Mouse (Mus musculus) stomach, embryonic 15.5 days (tissue): ENCODE measurements around the gene Ferd3l. TPM values are rescaled to one million over a fixed set of nuclear protein-coding genes. Genes with fewer than 3 reads are reported as not detected.

Experiments used
- ATAC-seq: fragments of 200-750 bp; cut with Nextera tagmentation; 2 replicates; pipeline ENCODE4 v1.8.0; 2017; ENCODE audit warnings: low read depth, moderate number of reproducible peaks, moderate TSS enrichment; ENCODE audit not compliant: insufficient read depth, low FRiP score
- H3K27ac ChIP-seq: fragments of 300-500 bp; sonication (generic); 2 replicates; pipeline ENCODE4 v1.5.1; 2015; ENCODE audit warnings: mild to moderate bottlenecking, inconsistent platforms
- H3K27me3 ChIP-seq: fragments of 300-500 bp; sonication (generic); replicated peaks from 2 replicates; pipeline ENCODE4 v1.6.1; 2015; ENCODE audit warnings: inconsistent platforms
- H3K36me3 ChIP-seq: fragments of 300-500 bp; sonication (generic); 2 replicates; pipeline ENCODE4 v1.6.1; 2015; ENCODE audit warnings: inconsistent platforms
- H3K4me1 ChIP-seq: fragments of 300-500 bp; sonication (generic); 2 replicates; pipeline ENCODE4 v1.6.1; 2015; ENCODE audit warnings: inconsistent platforms
- H3K4me2 ChIP-seq: fragments of 300-500 bp; sonication (generic); 2 replicates; pipeline ENCODE4 v1.6.1; 2015; ENCODE audit warnings: mild to moderate bottlenecking, inconsistent platforms
- H3K4me3 ChIP-seq: fragments of 300-500 bp; sonication (generic); replicated peaks from 2 replicates; pipeline ENCODE4 v1.5.1; 2015; ENCODE audit warnings: inconsistent platforms
- H3K9ac ChIP-seq: fragments of 300-500 bp; sonication (generic); 2 replicates; pipeline ENCODE4 v1.6.1; 2015; ENCODE audit warnings: inconsistent platforms
- H3K9me3 ChIP-seq: fragments of 300-500 bp; sonication (generic); 2 replicates; pipeline ENCODE4 v1.6.1; 2016; ENCODE audit warnings: inconsistent platforms
- WGBS: fragments of 180-500 bp; shearing (Covaris S2); methylation state at CpG from one replicate; pipeline ENCODE4 v1.1.7; 2015; 5-methylcytosine and 5-hydroxymethylcytosine counted together
- polyA plus RNA-seq: library from polyadenylated mRNA; unstranded; fragments of >200 nt; fragmentation: Nextera tagmentation; extraction: Ambion mirVana; gene quantifications from 2 replicates; pipeline ENCODE4 v1.2.1, GENCODE M21; 2015

Ferd3l gene
- polyA plus RNA-seq, 1 experiment from 2014 or later, result not detected

DNA sequence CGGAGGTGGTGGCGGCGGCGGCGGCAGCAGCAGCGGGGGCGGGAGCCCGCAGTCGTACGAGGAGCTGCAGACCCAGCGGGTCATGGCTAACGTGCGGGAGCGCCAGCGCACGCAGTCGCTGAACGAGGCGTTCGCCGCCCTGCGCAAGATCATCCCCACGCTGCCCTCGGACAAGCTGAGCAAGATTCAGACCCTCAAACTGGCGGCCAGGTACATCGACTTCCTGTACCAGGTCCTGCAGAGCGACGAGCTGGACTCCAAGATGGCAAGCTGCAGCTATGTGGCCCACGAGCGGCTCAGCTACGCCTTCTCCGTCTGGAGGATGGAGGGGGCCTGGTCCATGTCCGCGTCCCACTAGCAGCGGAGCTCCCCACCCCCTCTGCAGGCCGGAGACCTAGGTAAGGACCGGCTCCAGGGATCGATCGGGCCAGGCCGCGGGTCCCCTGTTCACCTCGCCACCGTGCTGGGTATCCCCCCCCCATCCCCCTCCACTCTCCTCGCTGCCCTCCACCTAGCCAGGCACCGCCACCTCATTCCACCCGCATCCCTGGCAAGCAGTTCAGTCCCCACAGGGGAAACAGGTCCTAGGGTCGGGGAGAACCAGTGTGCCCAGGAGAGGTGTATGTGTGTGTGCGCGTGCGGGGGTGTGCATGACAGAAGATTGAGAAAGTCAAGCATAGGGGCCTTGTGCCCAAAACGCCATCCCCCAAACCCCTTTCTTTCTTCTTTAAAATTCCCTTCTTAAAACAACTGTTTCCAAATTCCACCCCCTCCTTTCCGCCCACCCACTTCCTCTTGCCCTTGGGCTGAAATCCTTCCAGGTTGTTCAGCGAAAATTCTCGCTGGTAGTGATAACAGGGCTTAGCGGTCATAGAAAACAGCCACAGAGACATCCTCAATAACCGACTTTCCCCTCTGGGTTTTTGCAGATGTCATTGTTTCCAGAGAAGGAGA, 30.3 kb downstream of the Ferd3l start:
- peak overlapping the region; percentile 54 for H3K9ac ChIP-seq
- 0 out of 2 replicates have a peak, but pooled peaks have one; percentile 6 for ATAC-seq
- H3K27me3 ChIP-seq, result peaks cover 64% of the 10 kb centered on the region
- peaks cover 16% of the 10 kb centered on the region; the same call in 1 of the 2 replicates for H3K4me1 ChIP-seq
- WGBS, result 1% methylated on average over 53 of the region's 56 CpGs
- H3K36me3 ChIP-seq, result no peaks in the 10 kb centered on the region
- peak overlapping the region; percentile 62 for H3K4me3 ChIP-seq
- H3K27ac ChIP-seq, result peak overlapping the region; percentile 61
- H3K9me3 ChIP-seq, result no peaks in the 10 kb centered on the region
- peak overlapping the region; percentile 80 for H3K4me2 ChIP-seq

- no peak overlapping the region for H3K27ac ChIP-seq
- H3K4me2 ChIP-seq, result peak overlapping the region; percentile 80
- no peak for ATAC-seq
- H3K4me3 ChIP-seq, result peak overlapping the region; percentile 62
- peaks cover 65% of the 10 kb centered on the region for H3K27me3 ChIP-seq
- no peaks in the 10 kb centered on the region for H3K9me3 ChIP-seq
- no peaks in the 10 kb centered on the region for H3K36me3 ChIP-seq
- peaks cover 16% of the 10 kb centered on the region; the same call in 1 of the 2 replicates for H3K4me1 ChIP-seq
- 10% methylated on average over 6 of the region's 6 CpGs for WGBS
- H3K9ac ChIP-seq, result no peak overlapping the region
These were observed 31.0 kb downstream of the Ferd3l start for GRCm38 (mm10) chr12:33959206-33959605.

- ATAC-seq, result no peak
- Histone ChIP-seq H3K27me3 (peaks cover 66% of the 10 kb centered on the region), H3K4me3 (no peak overlapping the region; the same call in 1 of the 2 replicates), H3K4me1 (peaks cover 16% of the 10 kb centered on the region; the same call in 1 of the 2 replicates), H3K9me3 (no peaks in the 10 kb centered on the region), H3K9ac (no peak overlapping the region), H3K27ac (no peak overlapping the region), H3K36me3 (no peaks in the 10 kb centered on the region), H3K4me2 (peak overlapping the region; percentile 27; the same call in 1 of the 2 replicates)
- 27% methylated on average over 3 of the region's 3 CpGs for WGBS
These were observed 31.6 kb downstream of the Ferd3l start for GRCm38 (mm10) chr12:33959846-33960245.

DNA sequence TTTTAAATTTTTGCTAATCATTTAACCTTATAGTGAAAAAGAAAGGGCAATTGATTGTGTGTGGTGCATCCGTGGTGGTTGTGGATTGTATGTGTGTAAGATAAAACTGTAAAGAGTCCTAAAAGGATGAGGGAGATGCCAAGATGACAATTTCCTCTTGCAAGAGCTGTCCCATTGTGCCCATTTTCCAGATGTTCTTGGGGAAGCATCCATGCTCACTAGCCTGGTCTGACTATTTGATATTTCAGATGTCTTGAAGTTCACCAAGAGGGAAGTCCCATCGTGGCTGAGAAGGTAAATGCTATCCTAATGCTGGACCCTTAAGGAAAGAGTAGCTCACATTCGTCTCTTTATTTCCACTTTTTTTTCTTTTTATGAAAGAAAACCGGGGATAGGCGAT, 32.8 kb downstream of the Ferd3l start:
- Histone ChIP-seq H3K4me3 (no peak overlapping the region), H3K9ac (no peak overlapping the region), H3K9me3 (no peaks in the 10 kb centered on the region), H3K27me3 (peaks cover 71% of the 10 kb centered on the region), H3K36me3 (no peaks in the 10 kb centered on the region), H3K4me1 (peaks cover 16% of the 10 kb centered on the region; the same call in 1 of the 2 replicates), H3K4me2 (no peak overlapping the region), H3K27ac (no peak overlapping the region)
- no peak for ATAC-seq
- 37% methylated on average over 5 of the region's 5 CpGs for WGBS

- Histone ChIP-seq H3K9me3 (no peaks in the 10 kb centered on the region), H3K27ac (no peak overlapping the region), H3K27me3 (peaks cover 72% of the 10 kb centered on the region), H3K4me1 (peaks cover 19% of the 10 kb centered on the region), H3K4me2 (no peak overlapping the region), H3K36me3 (no peaks in the 10 kb centered on the region), H3K4me3 (no peak overlapping the region), H3K9ac (no peak overlapping the region)
- 32% methylated on average over 17 of the region's 17 CpGs for WGBS
- ATAC-seq, result no peak
These were observed 34.0 kb downstream of the Ferd3l start for GRCm38 (mm10) chr12:33962118-33962772.

DNA sequence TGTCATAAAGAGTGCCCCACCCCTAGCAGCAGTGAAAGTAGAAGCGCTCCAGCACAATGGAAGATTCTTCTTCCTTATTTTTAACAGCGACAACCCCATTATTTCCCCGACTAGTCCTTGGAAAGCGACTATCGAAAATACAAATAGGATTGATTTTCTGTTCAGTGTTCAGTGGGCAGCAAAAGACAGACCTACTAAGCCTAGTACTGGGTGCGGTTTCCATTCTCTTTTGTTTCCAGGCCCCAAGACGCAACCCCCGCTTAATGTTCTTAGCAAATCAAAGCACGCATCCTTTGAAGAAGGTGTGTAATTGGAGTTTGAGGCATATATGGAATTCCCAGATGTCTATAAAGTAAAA, 34.5 kb downstream of the Ferd3l start:
- no peak for ATAC-seq
- H3K9me3 ChIP-seq, result no peaks in the 10 kb centered on the region
- H3K27ac ChIP-seq, result no peak overlapping the region
- WGBS, result 38% methylated on average over 9 of the region's 9 CpGs
- H3K4me1 ChIP-seq, result peaks cover 23% of the 10 kb centered on the region
- no peak overlapping the region for H3K9ac ChIP-seq
- H3K27me3 ChIP-seq, result peaks cover 74% of the 10 kb centered on the region
- H3K4me2 ChIP-seq, result no peak overlapping the region
- H3K4me3 ChIP-seq, result no peak overlapping the region
- H3K36me3 ChIP-seq, result no peaks in the 10 kb centered on the region

DNA sequence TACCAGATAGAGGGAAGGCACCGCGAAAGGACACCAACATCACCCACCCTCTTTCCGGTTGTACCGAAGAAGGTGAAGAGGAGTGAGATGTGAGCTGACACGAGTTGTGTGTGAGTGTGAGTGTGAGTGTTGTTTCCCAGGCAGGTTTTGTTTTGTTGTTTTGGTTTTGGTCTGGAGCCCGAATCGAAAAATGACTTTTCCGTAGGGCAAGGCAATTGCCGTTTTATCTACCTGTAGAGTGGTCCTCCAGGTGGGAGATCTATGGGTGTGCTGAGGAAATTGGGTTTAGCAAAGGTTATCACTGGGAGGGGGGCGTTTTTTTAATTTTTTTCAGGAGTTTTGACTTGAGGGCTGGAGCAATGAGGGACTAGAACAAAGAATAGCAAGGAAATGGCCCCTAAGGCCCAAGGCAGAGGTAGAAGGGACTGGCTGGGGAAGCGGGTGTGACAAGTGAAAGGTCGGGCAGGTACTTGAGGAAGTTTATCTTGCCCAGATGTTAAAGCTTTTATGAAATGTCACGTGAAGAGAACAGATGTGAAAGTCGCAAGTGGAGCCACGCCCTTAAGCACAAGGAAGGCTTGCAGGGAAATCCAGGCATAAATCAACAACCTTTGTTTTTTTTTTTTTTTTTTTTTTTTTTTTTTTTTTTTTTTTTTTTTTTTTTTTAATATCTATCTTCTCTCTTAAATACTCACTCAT, 35.6 kb downstream of the Ferd3l start:
- Histone ChIP-seq H3K9ac (no peak overlapping the region), H3K4me3 (no peak overlapping the region), H3K27me3 (peaks cover 74% of the 10 kb centered on the region), H3K9me3 (no peaks in the 10 kb centered on the region), H3K4me2 (no peak overlapping the region), H3K27ac (no peak overlapping the region), H3K4me1 (peaks cover 20% of the 10 kb centered on the region), H3K36me3 (no peaks in the 10 kb centered on the region)
- ATAC-seq, result no peak
- WGBS, result 22% methylated on average over 15 of the region's 15 CpGs

DNA sequence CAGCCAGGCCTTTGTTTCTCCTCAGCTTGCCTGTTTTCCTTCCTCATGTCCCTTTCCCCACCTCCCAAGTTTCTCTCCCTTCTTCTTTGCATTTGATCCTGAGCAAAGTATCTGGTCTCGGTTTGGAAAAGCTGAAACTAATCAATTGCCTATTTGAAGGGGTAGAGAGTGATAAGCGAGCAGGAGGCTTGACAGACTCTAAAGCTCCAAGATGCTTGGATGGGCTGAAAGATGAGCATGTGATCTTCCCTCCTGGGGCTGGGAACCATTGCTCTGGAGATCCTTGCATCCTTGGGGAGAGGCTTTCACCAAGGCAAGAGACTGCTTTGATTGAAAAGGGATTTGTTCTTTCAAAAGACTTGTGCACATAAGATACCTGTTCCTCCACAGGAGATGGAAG, 36.2 kb downstream of the Ferd3l start:
- Histone ChIP-seq H3K27me3 (peaks cover 73% of the 10 kb centered on the region), H3K4me3 (no peak overlapping the region), H3K9ac (no peak overlapping the region), H3K9me3 (no peaks in the 10 kb centered on the region), H3K27ac (no peak overlapping the region), H3K4me2 (no peak overlapping the region), H3K36me3 (no peaks in the 10 kb centered on the region), H3K4me1 (peaks cover 20% of the 10 kb centered on the region)
- WGBS, result 29% methylated on average over 2 of the region's 2 CpGs
- ATAC-seq, result no peak

DNA sequence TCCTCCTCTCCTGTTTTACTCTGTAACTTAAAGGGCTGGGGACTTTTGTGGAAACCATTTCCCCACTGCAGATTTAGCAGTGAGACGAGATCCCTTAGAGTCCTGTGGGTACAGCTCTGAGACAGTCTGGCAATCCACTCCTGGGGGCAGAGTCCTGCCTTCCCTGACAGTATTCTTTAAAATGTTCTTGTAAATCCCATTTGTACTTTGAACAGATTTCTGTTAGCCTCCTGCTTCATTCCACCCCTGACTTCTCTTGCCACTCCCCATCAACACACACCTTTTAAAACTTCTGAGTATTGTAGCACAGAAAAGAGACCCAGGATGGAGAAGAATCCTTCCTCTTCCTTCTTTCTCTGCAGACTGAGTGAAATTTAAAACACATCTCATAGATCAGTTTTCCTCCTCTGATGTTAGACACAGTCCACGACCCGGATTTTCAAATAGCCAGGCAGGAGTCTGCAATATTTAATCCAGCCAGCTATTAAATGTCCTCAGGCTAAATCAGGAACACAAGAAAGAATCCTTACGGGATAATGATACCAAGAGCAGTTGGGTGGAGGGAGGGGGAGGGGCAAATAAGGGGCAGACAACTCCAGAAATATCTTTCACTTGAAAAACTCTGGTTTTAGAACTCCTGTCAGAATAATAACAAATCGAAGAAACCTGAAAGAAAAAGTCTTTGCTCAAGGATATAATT, 37.6 kb downstream of the Ferd3l start:
- H3K4me1 ChIP-seq, result peaks cover 20% of the 10 kb centered on the region
- H3K4me3 ChIP-seq, result no peak overlapping the region
- H3K4me2 ChIP-seq, result no peak overlapping the region
- H3K27me3 ChIP-seq, result peaks cover 82% of the 10 kb centered on the region
- H3K36me3 ChIP-seq, result no peaks in the 10 kb centered on the region
- ATAC-seq, result no peak
- H3K9ac ChIP-seq, result no peak overlapping the region
- no peak overlapping the region for H3K27ac ChIP-seq
- H3K9me3 ChIP-seq, result no peaks in the 10 kb centered on the region
- 22% methylated on average over 5 of the region's 5 CpGs for WGBS

GRCm38 (mm10) chr12:33966490-33967415, 38.5 kb downstream of the Ferd3l start:
- 4% methylated on average over 35 of the region's 35 CpGs for WGBS
- no peaks in the 10 kb centered on the region for H3K36me3 ChIP-seq
- H3K4me1 ChIP-seq, result peaks cover 20% of the 10 kb centered on the region
- ATAC-seq, result no peak
- peak overlapping the region; percentile 42 for H3K4me2 ChIP-seq
- H3K9me3 ChIP-seq, result no peaks in the 10 kb centered on the region
- peak overlapping the region; percentile 27 for H3K4me3 ChIP-seq
- H3K27me3 ChIP-seq, result peaks cover 78% of the 10 kb centered on the region
- no peak overlapping the region for H3K9ac ChIP-seq
- no peak overlapping the region for H3K27ac ChIP-seq
